Mouse (Mus musculus) megakaryocyte, adult 5-6 weeks (primary cell): ENCODE data around the gene Scamp5. TPM values are rescaled to one million over a fixed set of nuclear protein-coding genes. Genes with fewer than 3 reads are reported as not detected.
"Not testable (repeated sequence)": the region's sequence is repeated elsewhere in the genome, so short reads cannot be mapped to it uniquely, and the experiment has no call there.

Source experiments
- ATAC-seq: 2 replicates; pipeline ENCODE4 v1.8.0; 2016; ENCODE audit warnings: mild to moderate bottlenecking, inconsistent platforms; ENCODE audit not compliant: poor library complexity, severe bottlenecking
- total RNA-seq, 2 experiments: library from RNA; stranded (forward) in 1 of 2; stranded (reverse) in 1 of 2; fragments of 153-499, 151-499 nt in 1 of 2; fragments of 221-1000, 200-1000 nt in 1 of 2; gene quantifications; 2 replicates each; pipeline versions ENCODE4 v1.2.3 to v1.2.4; 2015 to 2017

The Scamp5 gene
- total RNA-seq, 2 experiments from 2014 or later: 0.04 to 0.33 TPM

DNA sequence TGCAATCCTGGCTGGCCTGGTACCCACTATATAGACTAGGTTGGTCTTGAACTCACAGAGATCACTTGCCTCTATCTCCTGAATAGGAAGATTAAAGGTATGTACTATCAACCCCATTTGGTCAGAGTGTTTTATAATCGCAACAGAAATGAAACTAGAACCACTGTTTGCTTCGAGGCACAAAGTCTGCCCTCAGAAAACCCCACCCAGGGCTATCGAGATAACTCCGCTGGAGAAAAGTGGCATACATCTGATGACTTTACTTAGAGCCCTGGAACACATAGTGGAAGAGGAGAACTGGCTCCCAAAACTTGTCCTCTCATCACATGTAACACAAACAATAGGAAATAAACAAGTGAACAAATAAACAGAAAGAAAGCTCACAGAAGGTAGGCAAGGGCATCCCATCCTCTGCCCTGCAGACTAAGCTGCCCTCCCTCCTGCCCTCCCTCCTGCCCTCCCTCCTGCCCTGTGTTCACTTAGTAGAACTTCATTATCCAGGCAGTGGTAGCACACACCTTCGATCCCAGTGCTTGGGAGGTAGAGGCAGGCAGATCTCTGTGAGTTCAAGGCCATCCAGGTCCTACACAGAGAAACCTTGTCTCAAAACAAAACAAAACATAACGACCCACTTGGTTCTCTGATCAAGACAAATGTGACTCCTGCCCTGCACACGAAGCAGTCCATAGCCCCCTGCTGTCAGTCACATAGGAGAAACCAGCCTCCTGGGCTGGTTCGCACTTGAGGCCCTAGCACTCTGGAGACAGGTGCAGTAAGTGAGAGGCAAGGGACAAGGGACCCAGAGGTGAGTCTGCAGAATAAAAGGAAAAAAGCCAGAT is 15.0 kb downstream of the Scamp5 start:
- ATAC-seq: no peak

DNA sequence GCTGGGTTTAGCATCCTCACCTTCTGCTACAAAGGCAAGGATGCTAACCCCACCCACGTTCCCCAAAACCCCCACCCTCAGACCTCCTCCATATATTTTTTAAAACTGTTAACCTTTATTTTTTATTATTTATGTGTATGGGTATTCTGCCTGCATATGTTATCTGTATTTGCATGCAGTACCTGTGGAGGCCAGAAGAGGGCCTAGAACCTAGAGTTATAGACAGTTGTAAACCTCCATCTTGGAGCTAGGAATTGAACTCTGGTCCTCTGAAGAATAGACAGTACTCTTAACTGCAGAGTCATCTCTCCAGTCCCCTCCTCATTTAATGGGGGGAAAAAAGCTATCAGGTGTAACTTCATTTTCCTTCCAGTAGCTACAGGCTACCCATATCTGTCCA is 18.1 kb downstream of the Scamp5 start:
- ATAC-seq: no peak

DNA sequence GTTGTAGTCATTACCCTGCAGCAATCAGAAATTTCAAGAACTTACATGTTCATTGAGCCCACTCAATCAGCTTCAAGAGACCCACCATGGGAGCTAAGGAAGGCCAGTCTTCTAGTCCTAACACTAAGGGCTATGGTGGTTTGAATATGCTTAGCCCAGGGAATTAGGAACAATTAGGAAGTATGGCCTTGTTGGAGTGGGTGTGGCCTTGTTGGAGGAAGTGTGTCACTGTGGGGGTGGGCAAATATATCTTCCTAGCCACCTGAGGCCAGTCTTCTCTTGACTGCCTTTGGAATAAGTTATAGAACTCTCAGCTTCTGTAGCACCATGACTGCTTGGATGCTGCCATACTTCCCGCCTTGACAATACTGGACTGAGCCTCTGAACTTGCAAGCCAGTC is 27.2 kb downstream of the Scamp5 start:
- no peak for ATAC-seq

DNA sequence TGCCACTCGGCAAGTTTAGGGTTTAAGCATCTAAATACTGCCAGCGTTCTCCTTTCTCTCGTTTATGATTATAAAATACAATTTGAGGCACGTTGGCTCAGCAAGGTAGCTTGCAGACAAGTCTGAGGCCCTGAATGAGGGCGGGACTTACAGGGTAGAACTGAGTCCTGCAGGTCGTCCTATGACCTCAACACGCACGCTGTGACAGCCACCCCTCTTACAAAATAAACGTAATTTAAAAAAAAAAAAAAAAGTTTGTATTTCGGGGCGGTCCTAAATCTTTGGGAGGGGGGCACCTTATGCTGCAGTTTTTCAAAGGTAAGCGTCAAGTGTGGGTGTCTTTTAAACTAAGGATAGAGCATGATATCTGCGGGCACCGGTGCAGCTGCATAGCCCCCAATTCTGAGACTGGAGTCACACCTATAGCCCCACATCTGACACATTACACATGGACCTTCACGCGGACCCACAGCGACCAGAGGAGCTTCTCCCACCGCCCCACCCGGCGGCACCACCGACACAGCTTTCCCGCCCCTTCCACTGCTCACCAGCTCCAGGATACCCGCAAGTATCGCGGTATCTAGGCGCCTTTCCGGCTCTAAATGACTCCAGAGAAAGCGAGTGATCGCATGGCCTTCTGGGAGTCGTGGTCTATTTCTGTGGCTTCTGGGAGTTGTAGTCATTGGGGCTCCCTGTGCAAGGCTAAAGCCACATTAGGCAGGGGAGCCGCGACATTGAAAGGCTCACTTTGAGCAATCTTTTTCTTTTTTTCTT is 28.2 kb downstream of the Scamp5 start, which contains the start of gene Ppcdc:
TSS of gene Ppcdc (minus strand) at position 603 of the 774 bp plus-strand sequence.
- ATAC-seq: peak; percentile 99

DNA sequence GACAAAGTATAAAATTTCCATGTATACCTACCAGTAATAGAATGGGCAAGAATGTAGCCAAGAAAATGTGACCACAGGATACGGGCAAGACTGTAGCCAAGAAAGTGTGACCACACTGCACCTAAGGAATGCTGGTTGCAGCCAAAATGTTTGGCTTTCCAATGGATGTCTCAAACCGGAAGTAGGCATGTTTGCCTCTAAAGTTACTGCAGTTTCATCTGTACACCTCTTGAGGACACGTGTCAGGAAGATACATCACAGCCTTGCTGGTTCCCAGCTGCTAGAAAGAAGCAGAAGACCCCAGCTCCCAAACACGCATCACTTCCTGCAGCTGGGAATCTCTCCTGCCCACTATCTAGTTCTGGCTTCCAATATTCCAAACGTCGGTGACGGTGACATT is 28.8 kb downstream of the Scamp5 start:
- ATAC-seq: no peak

DNA sequence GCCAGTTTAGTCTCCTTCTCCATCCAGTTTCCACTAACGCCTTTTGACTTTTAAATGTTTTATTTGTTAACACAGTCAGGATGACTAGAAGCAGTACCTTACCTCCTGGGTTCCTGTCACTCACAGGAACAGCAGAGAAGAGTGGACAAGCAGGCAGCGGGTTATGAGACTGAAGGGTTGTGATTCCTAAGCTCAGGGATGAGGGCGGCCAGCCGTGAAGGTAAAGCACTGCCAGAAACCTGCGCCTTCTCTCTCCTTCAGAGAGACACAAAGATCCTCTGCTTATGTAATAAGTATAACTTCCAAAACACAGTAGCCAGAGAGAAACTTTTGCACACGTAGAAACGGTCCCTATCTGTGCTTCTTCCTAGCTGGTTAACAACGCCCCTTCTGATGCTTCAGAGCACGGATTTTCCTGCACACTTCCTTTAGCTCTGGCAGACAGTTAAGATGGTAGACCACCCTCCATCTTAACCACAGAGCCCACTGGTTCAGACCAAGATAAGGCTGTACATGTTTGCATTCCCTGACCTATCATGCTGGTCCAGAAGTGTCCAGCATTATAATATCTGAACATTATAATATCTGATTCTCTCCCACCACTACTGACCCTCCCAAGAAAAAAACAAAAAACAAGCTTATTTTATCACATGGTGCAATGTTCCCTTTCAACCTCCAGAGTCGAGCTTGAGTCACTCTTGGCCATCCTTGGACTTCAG is 29.8 kb downstream of the Scamp5 start:
- no peak for ATAC-seq

DNA sequence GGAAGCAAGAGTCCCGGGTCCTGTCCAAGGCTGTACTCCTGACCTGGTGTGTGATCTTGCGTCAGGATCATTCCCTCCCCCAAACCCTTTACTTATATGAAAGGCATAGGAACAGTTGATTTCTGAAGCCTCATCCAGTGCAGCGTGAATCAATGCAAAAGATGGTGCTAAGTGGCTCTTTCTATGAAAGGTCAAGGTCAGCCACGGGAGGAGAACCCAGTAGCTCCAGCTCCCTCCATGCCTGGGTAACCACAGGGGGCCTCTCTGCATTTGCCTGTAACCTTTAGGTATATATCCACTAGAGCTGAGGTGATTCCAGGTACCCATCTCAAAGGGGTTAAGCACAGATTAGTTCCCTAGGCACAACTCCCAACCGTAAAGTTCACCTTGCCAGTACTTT is 31.7 kb downstream of the Scamp5 start:
- ATAC-seq: no peak

DNA sequence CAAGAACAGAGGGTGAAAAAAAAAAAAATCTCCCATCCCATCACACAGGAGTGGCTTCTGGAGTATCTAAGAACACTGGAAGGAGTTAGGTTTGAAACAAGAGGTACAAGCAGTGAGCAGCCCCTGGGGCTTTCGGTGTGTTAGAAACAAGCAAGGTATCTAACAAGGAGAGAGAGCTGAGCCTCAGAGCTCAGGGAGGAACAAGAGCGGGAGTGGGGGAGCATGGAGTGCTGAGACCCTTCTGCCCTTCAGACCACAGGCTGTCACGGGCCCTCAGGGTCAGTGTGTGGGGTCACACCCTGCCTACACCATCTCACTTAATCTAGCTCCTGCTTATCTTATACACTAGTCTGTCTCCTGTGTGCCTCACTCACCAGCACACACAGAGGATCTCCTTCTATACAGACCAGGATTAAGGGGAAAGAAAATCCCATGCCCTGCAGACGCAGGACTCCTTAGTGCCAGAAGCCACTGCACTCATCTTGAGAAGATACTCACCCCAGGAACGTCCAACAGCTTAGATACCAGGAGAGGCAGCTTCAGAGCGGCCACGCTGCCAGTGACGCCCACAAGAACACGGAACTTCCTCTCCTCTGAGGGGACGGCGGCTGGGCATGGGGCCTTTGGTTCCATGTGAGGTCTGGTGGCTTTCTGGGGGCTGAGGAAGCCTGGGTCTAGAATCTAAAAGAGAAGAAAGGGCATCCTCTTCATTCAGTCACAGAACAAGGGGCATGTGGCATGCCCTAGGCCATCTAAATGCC is 33.3 kb downstream of the Scamp5 start:
- peak; percentile 26; the same call in 1 of the 2 replicates for ATAC-seq

DNA sequence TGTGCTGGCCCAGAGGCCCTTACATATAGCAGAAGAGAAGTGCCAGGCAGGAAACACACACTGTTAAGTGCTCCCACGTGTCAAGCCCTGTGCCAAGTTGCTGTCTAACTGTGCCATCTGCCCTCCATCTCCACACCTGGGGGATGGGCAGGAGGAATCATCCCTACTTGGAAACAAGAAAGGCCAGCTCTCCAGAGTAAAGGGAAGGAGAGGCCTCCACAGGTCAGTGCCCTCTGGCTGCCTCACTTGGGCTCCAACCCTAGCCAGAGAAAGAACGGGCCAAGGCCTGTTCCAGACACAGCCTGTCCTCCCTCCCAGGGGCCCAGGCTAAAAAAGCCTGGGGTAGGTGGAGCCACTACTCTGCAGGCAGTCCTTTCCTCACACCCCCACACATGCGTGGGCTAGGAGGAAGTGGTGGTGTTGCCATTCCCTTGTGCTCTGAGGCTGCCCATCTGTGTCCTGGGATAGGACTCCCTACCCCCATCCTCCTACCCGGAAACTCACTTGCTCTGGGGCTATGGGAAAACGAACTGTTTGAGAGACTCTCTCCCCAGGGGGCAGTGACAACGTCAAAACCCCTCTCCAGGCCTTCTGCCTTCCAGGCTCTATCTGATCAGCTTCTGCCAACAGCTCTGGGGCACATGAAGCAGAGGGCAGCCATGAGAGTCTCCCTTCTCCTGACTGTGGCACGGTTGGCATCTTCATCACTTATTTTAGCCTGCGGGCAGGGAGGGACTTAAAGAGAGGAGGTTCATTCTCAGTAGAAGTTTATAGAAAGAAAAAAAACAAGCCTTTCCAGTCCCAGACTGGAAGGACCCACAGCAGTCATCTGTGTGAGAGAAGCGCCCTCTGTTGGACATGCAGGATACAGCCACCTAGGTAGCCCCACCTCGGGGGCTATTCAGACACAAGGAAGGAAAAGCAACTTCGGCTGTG is 34.5 kb downstream of the Scamp5 start:
- ATAC-seq: peak; percentile 85

DNA sequence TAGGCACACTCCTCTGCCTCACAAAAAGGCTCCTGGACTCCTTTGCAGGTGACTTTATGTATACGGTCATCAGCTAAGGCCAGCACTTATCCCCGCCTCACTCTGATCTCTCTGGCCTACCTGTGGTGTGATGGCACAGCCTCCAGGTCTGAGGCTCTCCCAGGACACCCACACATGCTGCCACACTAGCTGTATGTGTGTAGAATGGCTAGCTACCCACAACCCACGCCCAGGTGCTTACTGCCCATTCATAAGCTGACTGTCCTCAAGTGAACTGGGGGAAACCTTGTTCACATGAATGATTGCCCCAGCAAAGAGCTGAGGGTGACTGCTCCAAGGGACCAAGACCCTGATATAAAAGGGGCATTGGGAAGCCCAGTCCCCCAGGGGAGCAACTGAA is 35.4 kb downstream of the Scamp5 start:
- ATAC-seq: no peak

DNA sequence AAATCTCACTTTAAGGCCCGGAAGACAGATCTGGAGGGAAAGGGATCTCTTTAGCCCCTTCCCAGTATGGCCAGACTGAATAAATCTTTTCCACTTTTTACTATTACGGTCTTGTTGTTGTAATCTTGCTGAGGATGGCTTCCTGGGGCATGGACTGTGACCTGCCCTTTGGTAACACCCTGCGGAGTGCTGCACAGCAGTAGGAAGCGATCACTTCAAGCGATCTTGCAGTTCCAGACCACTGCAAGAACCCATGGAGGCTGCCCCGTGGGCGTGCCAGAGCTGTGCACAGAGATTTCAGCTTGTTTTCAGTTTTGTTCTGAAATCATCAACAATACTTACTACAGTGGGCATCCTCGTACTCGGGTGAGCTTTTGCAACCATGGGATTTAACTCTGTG is 36.7 kb downstream of the Scamp5 start:
- no peak for ATAC-seq

DNA sequence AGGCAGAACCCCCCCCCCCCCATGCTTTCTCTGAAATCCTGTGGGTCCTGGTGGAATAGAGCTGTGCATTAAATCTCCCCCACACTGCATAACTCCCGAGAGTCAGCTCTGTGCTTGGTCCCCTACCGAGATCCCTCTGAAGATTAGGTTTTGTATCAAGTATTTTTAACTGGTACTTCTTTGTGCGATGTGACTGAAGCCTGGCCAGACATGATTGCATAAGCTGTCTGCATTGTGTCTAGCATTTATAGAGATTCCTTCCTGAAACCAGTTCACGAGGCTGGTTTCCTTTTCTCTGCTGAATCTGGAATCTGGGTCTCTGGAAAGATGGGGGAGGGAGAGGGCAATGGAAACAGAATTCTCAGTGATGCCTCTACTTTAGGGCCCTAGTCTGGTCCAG is 39.5 kb downstream of the Scamp5 start:
- ATAC-seq: no peak

DNA sequence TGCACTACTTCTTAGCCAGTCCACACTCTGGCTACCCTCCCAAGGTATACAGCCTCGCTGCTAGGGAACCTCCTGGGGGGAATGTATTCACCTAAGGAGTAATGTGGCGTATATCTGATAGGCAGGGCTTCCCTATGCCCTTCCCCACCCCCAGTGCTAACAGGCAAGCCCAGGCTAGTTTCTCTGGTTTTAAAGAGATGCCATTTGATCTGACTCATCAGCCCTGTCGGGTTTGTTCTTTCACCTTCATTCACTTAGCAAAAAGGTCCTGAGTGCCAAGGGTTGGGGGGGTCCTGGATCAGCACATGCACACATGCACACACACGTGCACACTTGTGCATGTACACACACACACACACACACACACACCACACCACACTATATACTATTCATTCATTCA is 39.9 kb downstream of the Scamp5 start:
- no peak for ATAC-seq

DNA sequence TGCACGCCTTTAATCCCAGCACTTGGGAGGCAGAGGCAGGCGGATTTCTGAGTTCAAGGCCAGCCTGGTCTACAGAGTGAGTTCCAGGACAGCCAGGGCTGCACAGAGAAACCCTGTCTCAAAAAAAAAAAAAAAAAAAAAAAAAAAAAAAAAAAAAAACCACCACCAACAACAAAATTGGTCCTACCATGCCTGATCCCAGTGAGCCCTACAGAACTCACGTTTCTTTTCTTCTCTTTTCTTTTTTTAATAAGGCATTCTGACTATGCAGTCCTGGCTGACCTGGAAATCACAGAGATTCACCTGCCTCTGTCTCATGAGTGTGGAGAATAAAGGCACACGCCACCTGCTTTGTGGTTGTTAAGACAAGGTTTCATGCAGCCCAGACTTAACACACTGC is 40.7 kb downstream of the Scamp5 start:
- ATAC-seq: not testable (repeated sequence)

DNA sequence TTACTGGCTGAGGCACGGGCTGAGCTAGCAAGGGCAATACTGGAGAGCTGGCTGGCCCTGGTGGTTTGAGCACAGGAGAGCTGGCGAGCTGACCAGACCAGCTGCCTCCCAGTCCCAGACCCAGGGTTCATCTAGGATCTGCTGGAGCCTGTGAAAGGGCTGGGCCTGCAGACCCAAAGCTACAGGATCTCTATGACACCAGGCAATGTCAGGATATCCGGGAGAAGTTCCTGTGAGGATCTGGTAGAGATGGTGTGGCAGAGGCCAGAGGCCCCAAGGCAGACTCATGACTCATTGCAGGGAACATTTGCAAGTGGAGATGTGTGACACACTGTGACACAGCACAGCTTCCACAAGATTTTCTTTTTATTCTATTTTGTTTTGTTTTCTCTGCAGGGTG is 42.7 kb downstream of the Scamp5 start:
- ATAC-seq: no peak

DNA sequence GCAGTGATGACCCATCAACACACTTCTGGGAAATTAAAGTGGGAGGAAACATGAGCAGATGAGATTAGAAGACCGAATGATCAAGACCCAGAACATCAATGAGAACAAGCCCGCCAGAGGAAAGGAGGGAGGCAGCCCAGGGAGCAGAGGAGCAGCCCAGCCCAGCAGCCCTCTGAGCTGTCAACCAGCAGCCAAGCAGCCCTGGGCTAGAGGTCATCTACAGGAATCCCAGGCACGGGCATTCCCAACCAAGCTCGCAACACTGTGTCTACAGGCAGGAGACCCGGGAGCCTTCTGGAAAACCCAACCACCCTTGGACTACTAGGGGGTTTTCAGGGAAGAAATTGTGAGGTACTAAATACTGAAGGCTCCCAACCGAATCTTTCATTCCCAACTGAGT is 43.8 kb downstream of the Scamp5 start:
- ATAC-seq: no peak

DNA sequence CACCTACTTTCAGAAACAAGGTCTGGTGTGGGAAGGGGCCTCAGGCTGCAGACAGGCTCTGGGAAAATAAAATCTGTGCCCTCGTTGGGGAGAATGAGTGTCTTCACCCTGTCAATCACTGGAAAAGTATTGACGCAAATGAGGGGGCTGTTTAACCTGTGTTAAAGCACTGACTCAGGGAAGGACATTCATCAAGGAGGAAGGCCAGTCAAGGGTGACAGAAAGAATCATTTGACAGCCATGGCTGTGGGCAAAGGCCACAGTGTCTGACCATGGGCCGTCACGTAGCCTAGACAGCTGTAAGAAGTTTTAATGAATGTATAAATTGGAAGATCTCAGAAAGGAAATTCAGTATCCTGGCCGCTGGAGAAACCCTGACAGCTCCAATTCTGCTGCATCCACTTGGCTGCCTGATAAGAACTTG is 46.2 kb downstream of the Scamp5 start:
- ATAC-seq: no peak

DNA sequence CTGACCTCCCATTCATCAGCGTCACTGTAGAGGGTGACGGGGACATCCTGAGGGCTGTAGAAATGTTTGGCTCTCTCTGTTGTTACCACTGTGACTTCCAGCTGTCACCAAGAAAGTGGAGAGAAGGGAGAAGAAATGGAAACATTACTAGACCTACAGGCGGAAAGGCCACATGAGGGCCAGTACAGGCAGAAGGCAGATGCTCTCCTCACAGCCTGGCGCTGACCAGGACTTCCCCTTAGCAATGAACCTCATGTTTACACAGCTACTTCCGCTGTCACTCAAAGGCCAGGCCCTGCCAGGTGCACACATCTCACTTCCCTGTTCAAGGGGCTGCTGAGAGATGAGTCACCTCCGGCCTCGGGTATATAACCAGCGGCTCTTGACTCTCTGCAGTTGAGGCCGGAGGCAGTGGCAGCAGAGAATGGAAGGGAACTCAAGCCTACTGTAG is 46.7 kb downstream of the Scamp5 start:
- peak; percentile 99 for ATAC-seq

DNA sequence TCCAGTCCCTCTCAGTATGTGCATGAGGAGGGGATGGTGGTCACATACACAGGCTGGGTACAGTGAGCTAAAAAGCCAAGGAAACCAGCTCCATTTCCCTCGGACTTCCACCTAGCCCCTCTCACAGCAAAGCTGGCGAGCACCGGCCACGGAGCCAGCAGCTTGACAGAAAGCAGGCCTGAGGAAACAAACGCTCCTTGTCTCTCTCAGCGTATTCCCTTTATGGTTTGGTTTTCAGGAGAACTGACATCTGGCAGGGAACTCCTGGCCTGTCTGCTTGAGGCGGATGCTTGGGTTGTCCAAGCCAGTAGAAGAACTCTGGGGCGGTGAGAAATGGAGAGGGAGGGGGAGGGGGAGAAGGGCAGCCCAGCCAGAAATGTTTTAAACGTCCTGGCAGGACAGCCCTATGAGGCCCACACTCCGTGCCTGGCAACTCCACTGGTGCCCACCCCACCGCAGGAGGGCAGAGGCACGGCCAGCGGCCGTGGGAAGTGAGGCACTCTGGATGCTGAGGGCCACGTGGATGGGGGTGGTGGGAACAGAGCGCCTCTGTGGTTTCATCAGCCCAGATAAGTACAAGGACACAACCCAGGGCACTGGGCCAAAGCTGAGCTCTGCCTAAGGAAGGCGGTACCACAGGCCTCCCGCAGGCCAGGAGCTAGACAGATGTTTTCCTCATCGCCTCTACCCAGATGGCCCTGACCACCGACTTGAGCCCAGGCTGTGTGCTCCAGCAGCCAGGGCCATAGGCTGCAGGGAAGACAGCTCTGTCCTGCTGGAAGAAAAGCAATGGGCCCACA is 47.3 kb downstream of the Scamp5 start:
- ATAC-seq: peak; percentile 53
